Mouse (Mus musculus) heart, embryonic 12.5 days (tissue): ENCODE measurements around the gene Fbxo30. TPM values are rescaled to one million over a fixed set of nuclear protein-coding genes. Genes with fewer than 3 reads are reported as not detected.

ENCODE experiments used
- ATAC-seq: fragments of 200-750 bp; cut with Nextera tagmentation; 2 replicates; pipeline ENCODE4 v1.8.0; 2017; ENCODE audit warnings: moderate TSS enrichment, moderate library complexity; ENCODE audit not compliant: insufficient number of reproducible peaks, low FRiP score
- H3K27ac ChIP-seq: fragments of 300-500 bp; sonication (generic); 2 replicates; pipeline ENCODE4 v1.5.1; 2016; ENCODE audit warnings: mild to moderate bottlenecking, moderate library complexity; ENCODE audit not compliant: poor library complexity, severe bottlenecking
- H3K27me3 ChIP-seq: fragments of 300-500 bp; sonication (generic); replicated peaks from 2 replicates; pipeline ENCODE4 v1.6.1; 2016; ENCODE audit warnings: mild to moderate bottlenecking, moderate library complexity
- H3K36me3 ChIP-seq: fragments of 300-500 bp; sonication (generic); 2 replicates; pipeline ENCODE4 v1.6.1; 2016; ENCODE audit warnings: mild to moderate bottlenecking, moderate library complexity
- H3K4me1 ChIP-seq: fragments of 300-500 bp; sonication (generic); replicated peaks from 2 replicates; pipeline ENCODE4 v1.6.1; 2016; ENCODE audit warnings: mild to moderate bottlenecking
- H3K4me2 ChIP-seq: fragments of 300-500 bp; sonication (generic); 2 replicates; pipeline ENCODE4 v1.6.1; 2016; ENCODE audit warnings: mild to moderate bottlenecking, moderate library complexity
- H3K4me3 ChIP-seq: fragments of 300-500 bp; sonication (generic); 2 replicates; pipeline ENCODE4 v1.5.1; 2016; ENCODE audit warnings: mild to moderate bottlenecking
- H3K9ac ChIP-seq: fragments of 300-500 bp; sonication (generic); 2 replicates; pipeline ENCODE4 v1.6.1; 2016; ENCODE audit warnings: mild to moderate bottlenecking, moderate library complexity
- H3K9me3 ChIP-seq: fragments of 300-500 bp; sonication (generic); replicated peaks from 2 replicates; pipeline ENCODE4 v1.6.1; 2016; ENCODE audit warnings: mild to moderate bottlenecking, moderate library complexity
- WGBS: fragments of 180-500 bp; shearing (Covaris S2); methylation state at CpG from one replicate; pipeline ENCODE4 v1.1.7; 2016; 5-methylcytosine and 5-hydroxymethylcytosine counted together
- polyA plus RNA-seq: library from polyadenylated mRNA; unstranded; fragments of >200 nt; fragmentation: Nextera tagmentation; extraction: Ambion mirVana; gene quantifications from 2 replicates; pipeline ENCODE4 v1.2.1, GENCODE M21; 2016

Gene Fbxo30
- polyA plus RNA-seq, 1 experiment from 2014 or later = 54.0 TPM

DNA sequence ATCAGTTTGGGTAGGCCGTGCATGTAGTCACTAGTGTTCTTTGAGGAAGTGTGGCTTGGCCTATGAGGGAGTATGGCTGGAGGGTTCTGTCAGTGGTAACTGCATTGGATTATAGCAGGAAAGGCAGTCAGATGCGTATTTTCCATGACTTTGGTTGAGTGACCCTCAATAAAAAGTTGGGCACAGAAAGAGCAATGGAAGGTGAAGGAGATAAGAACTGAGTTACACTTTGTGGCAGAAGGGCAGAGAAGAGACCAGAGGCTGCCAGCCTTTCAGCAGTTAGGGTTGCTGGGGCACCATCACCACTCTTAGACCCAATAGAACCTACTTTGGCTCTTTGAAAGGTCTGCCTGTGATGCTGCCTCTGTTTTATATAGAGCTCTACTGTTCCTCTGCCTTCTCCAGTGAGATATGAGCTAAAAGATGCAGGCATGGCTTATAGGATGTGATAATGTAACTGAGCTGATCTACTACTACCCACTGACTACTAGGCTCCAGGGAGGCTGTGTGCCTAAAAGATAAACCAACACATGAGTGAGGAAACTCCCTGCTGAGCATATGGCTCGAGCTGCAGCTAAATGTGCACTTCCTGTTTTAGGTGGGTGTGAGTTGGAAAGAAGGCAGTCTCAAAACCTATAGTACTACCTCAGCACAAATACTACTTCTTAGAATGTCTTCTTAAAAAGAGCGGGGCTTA lies 42.2 kb downstream of the Fbxo30 start:
- no peak for ATAC-seq
- 74% methylated on average over 4 of the region's 4 CpGs for WGBS
- no peaks in the 10 kb centered on the region for H3K36me3 ChIP-seq

DNA sequence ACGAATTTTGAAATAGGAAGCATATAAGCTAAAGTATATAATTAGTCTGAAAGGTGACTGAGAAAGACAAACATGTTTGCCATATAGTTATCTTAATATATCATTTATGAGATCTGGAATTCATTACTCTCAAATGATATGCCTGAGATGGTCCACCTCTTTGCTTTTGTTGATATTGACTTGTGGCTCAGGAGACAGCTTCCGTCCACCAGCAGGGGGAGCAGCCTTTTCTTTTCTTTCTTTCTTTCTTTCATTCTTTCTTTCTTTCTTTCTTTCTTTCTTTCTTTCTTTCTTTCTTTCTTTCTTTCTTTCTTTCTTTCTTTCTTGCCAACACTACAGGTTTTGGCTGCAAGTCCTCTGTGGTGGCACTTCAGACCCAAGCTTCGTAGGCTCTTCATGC lies 45.4 kb downstream of the Fbxo30 start:
- no peak for ATAC-seq
- no peaks in the 10 kb centered on the region for H3K36me3 ChIP-seq
- 86% methylated on average over 3 of the region's 3 CpGs for WGBS

More for the DNA sequence above, 42.2 kb downstream of the Fbxo30 start:
- Histone ChIP-seq H3K27me3 (no peaks in the 10 kb centered on the region), H3K9me3 (no peaks in the 10 kb centered on the region), H3K4me1 (no peaks in the 10 kb centered on the region), H3K4me2 (no peak overlapping the region), H3K9ac (no peak overlapping the region), H3K4me3 (no peak overlapping the region), H3K27ac (no peak overlapping the region)

DNA sequence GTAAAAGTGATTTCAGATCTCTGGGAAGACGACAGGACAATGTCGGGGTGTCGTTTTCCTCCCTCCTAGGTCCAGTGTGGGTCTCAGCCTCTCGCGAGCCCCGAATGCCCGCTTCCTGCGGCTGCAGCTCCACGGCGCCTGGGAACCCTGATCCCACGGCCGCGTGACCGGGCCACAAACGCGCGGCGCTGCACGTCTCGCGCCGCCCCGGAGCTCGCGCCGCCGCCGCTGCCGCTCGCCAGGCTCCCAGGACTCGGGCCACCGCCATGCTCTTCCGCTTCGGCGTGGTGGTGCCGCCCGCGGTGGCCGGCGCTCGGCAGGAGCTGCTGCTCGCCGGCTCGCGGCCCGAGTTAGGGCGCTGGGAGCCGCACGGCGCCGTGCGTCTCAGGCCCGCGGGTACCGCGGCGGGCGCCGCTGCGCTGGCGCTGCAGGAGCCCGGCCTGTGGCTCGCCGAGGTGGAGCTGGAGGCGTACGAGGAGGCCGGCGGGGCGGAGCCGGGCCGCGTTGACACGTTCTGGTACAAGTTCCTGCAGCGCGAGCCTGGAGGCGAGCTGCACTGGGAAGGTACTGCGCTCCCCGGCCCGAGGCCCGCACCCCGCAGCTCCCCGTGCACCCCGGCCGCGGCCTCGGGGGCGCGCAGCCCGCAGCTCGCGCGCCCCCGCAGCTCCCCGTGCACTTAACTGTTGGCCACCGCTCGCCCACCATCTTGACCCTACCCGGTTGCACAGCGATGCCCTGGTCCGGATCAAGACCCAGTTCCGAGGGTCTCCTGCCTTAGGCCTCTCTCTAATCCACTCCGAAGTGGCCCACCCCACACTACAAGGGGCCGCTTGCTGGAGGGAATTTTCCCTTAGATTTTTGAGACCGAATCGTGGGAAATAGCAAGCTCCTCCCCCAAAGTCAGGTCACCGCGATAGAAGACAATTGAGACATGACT lies 62.3 kb downstream of the Fbxo30 start, which contains the start of gene Epm2a:
Gene Epm2a (plus strand): TSS at position 200 of the 937 bp plus-strand sequence.
- Histone ChIP-seq H3K4me2 (peak within 1 kb of the TSS; percentile 68), H3K4me1 (peaks cover 3% of the 10 kb centered on the region; the same call in 1 of the 2 replicates), H3K27me3 (no peaks in the 10 kb centered on the region), H3K4me3 (peak within 1 kb of the TSS; percentile 87), H3K27ac (peak within 1 kb of the TSS; percentile 99), H3K9me3 (no peaks in the 10 kb centered on the region), H3K36me3 (no peaks in the 10 kb centered on the region), H3K9ac (peak within 1 kb of the TSS; percentile 96)
- WGBS = under 1% methylated on average over 106 of the region's 106 CpGs
- peak; percentile 97 for ATAC-seq

More for the DNA sequence above, 45.4 kb downstream of the Fbxo30 start:
- Histone ChIP-seq H3K4me3 (no peak overlapping the region), H3K27me3 (no peaks in the 10 kb centered on the region), H3K9ac (no peak overlapping the region), H3K9me3 (peaks cover 5% of the 10 kb centered on the region; the same call in 1 of the 2 replicates), H3K4me2 (no peak overlapping the region), H3K4me1 (no peaks in the 10 kb centered on the region), H3K27ac (no peak overlapping the region)

DNA sequence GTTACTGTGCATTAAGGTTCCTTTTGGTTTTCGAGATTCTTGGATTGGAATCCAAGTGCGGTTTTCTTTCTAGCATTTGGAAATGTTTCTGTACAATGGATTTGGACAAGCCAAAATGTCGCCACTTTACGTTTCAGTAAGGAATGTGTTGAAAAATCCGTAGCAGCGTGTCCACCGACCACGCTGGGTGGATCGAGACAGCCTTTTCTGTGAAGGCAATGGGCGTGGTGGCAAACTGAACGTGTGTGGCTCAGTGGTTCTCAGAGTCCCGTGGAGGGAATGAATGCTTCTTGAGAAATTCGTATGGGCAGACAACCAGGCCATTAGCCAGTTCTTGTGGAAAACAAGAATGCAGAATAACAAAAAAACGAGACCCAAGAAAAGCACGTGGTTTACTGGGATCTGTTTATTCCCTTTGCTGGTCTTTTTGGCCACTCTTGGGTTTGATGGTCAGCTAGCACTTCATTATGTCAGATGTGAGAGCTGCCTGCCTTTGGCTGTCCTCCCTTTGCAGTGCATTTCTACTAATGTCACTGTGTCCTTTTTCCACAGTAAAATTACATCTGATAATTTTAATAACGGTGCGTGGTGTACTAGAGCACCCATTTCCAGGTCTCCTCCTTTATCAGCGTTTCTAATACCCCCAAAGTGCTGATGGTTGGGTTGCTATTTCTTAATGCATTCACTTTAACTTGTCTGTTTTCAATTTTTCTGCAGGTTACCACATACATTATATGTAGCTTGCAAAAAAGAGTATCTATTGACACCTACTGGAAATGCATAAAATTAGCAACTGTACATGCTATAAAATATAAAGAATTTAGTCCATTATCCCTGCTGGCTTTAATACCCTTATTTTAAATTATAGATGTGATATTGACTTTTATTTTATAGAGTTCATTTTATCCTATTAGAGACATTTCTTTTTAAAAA lies 63.7 kb downstream of the Fbxo30 start:
- H3K27ac ChIP-seq = no peak overlapping the region
- no peaks in the 10 kb centered on the region for H3K9me3 ChIP-seq
- no peak overlapping the region for H3K4me3 ChIP-seq
- WGBS = 77% methylated on average over 18 of the region's 18 CpGs
- no peak for ATAC-seq
- no peak overlapping the region for H3K4me2 ChIP-seq
- H3K27me3 ChIP-seq = no peaks in the 10 kb centered on the region
- H3K4me1 ChIP-seq = peaks cover 3% of the 10 kb centered on the region; the same call in 1 of the 2 replicates
- H3K36me3 ChIP-seq = no peaks in the 10 kb centered on the region
- H3K9ac ChIP-seq = no peak overlapping the region

Other genes with a start within 250 kb of the Fbxo30 start
- gene Grm1, start 199.0 kb upstream of the Fbxo30 start, polyA plus RNA-seq = 0.09 and 0.12 TPM in 2 replicates
- 15.9 TPM in 2 replicates for gene Shprh, start 131.9 kb upstream of the Fbxo30 start, polyA plus RNA-seq
- gene Epm2a, start 62.1 kb downstream of the Fbxo30 start, polyA plus RNA-seq = 1.7 TPM in 2 replicates